Mouse (Mus musculus) liver, adult 2 months (tissue): ENCODE data around the gene Tanc1.

Experiments
- CTCF ChIP-seq: fragments of 200-500 bp; IDR thresholded peaks from 2 replicates; pipeline ENCODE4 v1.5.1; 2011; ENCODE audit warnings: low read depth, low read length, control low read depth
- POLR2A ChIP-seq: fragments of 200-500 bp; IDR thresholded peaks from 2 replicates; pipeline ENCODE4 v1.6.1; 2011; ENCODE audit warnings: low read length, control low read depth; ENCODE audit not compliant: insufficient read depth; ENCODE audit errors: extremely low read depth

DNA sequence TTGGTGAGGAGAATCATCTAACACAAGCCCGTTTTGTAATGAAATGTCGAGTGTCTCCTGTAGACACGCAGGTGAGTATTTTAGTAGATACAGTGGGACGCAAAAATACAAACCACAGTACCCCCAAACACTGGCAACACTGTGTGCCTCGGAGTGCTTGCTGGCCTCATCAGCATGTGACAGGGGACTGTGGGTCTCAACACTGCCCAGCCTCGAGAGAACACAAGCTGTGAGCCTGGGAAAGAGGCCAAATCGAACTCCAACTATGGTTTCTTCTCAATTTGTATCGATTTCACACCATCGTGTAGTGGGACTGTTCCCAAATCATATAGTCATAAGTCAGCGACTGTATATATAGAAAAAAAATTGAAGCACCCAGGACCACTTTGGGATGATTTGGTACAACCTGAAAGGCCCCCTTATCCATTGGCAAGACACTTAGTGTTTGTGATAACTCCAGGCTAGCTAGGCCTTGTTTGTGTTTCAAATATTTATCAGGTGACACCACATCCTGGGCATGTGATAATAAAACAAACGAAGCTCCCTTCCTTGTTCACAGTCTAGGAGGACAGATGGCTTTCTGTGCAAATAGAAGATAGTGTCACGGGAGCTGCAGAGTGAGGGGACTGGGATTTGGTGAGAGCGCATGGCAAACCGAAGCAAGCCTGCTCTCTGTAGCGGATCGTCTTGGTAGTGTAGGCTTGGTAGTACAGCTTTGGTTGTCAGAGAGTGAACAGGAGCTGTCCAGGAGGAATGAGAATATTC lies 53.1 kb downstream of the Tanc1 start:
- TF ChIP-seq POLR2A (no peak), CTCF (no peak)
